Mouse (Mus musculus): ENCODE measurements around the gene Itprid2. TPM values are rescaled to one million over a fixed set of nuclear protein-coding genes. Genes with fewer than 3 reads are reported as not detected.

Gene Itprid2
- polyA plus RNA-seq, 1 experiment from 2014 or later: 4.9 TPM

DNA sequence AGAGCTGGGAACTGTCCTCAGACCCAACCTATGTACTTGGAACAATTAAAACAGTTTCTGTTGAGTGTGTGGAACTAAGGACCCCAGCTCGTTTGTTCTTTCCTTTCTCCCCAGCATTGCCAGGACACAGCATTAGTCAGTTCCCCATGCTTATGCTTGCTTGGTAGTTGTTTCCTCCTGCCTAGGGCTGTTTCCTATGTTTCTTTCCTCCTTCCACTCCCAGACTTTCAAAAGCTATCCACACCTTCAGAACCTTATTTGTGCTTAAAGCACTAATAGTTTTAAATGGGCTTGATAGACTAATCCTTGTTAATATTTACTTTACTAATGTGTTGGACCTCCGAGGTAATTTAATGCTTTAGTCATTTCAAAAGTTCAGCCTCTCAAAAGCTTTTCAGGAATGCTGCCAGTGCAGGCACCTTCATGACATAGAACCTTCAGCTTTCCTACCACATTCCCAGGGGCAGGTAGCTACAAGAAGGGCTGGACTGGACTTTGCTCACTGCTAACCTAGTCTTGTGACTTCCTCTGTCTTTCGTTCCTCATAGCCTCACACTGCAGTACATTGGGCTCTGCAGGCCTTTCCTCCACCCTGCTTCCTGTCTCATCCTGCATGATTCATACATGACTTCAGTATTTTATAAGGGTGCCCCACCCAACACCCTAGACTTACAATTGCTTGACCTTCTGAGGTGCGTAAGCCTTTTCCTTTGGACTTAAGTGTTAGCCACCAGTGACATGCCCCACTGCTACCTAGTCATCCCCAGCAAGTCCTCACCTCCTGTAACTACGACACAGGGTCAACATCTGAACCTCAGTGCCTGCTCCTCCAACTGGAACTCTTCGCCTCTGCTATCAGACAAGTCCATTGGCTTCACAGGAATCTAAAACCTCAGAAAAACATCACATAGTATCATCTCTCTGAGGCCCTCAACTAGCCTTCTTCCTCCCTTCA, 16.3 kb upstream of the Itprid2 start:
- H3K9me3 ChIP-seq: no peaks in the 10 kb centered on the region
- 80% methylated on average over 6 of the region's 6 CpGs for WGBS
- no peaks in the 10 kb centered on the region for H3K4me1 ChIP-seq
- no peaks in the 10 kb centered on the region for H3K36me3 ChIP-seq (replicated peaks)
- no peak overlapping the region for H3K4me2 ChIP-seq
- no peak overlapping the region for H3K4me3 ChIP-seq (replicated peaks)
- no peak overlapping the region for H3K27ac ChIP-seq
- H3K27me3 ChIP-seq: no peaks in the 10 kb centered on the region
- ATAC-seq (ENCODE audit: low FRiP score): no peak
- H3K9ac ChIP-seq: no peak overlapping the region

- no peak overlapping the region for H3K27ac ChIP-seq
- H3K27me3 ChIP-seq: no peaks in the 10 kb centered on the region
- no peak overlapping the region for H3K4me3 ChIP-seq (replicated peaks)
- no peak overlapping the region for H3K4me2 ChIP-seq
- ATAC-seq (ENCODE audit: low FRiP score): no peak
- H3K9me3 ChIP-seq: no peaks in the 10 kb centered on the region
- WGBS: 87% methylated on average over 4 of the region's 4 CpGs
- H3K36me3 ChIP-seq (replicated peaks): no peaks in the 10 kb centered on the region
- H3K4me1 ChIP-seq: no peaks in the 10 kb centered on the region
- H3K9ac ChIP-seq: no peak overlapping the region
Measured at GRCm38 (mm10) chr2:79623256-79623655, 11.9 kb upstream of the Itprid2 start.

GRCm38 (mm10) chr2:79627624-79628023, 7.5 kb upstream of the Itprid2 start:
- Histone ChIP-seq H3K4me2 (no peak overlapping the region), H3K27ac (no peak overlapping the region), H3K36me3 (replicated peaks) (no peaks in the 10 kb centered on the region), H3K4me3 (replicated peaks) (no peak overlapping the region), H3K27me3 (no peaks in the 10 kb centered on the region), H3K9me3 (no peaks in the 10 kb centered on the region), H3K4me1 (no peaks in the 10 kb centered on the region), H3K9ac (no peak overlapping the region)
- ATAC-seq (ENCODE audit: low FRiP score): no peak
- 79% methylated on average over 1 of the region's 1 CpGs for WGBS

DNA sequence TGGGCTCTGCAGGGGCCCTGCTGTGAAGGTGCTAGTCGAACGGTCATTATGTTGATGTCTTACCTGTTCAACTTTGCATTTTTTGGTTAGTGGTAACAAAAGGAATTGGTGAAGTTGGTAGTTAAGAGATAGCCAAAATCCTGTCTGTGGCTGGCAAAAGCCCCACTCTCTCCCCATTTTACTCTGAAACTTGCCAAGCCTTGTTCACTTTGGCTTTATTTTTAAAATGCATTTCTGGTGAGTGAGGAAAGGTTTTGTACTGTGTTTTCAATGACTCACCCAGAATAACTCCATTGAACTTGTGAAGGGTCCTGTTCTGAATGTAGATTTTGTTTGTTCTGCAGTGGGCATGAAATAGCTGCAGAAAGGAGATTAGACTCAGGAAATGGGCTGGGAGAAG, 4.9 kb upstream of the Itprid2 start:
- ATAC-seq (ENCODE audit: low FRiP score): no peak
- Histone ChIP-seq H3K27me3 (no peaks in the 10 kb centered on the region), H3K4me2 (no peak overlapping the region), H3K4me1 (no peaks in the 10 kb centered on the region), H3K27ac (no peak overlapping the region), H3K9me3 (no peaks in the 10 kb centered on the region), H3K4me3 (replicated peaks) (no peak overlapping the region), H3K36me3 (replicated peaks) (no peaks in the 10 kb centered on the region), H3K9ac (no peak overlapping the region)
- 56% methylated on average over 2 of the region's 2 CpGs for WGBS

DNA sequence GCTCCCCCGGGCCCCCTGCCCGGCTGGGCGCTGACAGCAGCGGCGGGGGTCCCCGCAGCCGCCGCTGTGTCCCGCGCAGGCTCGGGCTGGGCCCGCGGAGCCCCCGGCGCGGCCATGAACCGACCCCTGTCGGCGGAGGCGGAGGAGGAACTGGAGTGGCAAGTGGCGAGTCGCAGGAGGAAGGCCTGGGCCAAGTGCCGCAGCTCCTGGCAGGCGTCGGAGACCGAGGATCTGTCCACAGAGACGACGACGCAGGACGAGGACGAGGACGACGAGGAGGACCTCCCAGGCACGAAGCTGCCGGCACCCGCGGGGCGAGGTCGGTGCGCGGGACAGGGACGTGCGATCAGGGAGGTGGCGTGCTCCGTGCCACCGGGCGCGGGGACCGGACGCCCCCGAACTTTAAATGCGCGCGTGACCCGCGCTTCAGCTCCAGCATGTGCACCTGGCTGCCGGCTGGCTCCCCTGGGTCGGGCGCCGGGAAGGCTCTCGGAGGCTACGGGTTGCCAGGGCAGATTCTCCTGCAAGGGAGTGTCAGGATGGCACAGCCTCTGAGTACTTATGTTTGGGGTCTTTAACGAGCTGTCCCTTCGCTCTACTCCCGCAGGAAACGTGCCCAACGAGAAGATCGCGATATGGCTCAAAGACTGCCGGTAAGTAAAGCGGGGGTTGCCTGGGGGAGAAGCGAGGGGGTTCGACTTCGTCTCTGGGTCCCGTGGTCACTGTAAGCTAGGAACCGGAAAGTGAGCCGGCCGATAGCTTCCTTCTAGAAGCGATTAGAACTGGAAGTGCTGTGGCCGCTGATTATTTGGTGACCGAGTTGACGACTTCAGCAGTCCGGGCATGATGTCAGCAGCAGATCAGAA, 507 bp downstream of the Itprid2 start:
- peak overlapping the region; percentile 78 for H3K9ac ChIP-seq
- H3K27me3 ChIP-seq: no peaks in the 10 kb centered on the region
- peak overlapping the region; percentile 92 for H3K4me2 ChIP-seq
- H3K9me3 ChIP-seq: no peaks in the 10 kb centered on the region
- peak overlapping the region; percentile 77 for H3K4me3 ChIP-seq (replicated peaks)
- H3K27ac ChIP-seq: peak overlapping the region; percentile 42; the same call in 1 of the 2 replicates
- ATAC-seq (ENCODE audit: low FRiP score): peak; percentile 88
- peaks cover 12% of the 10 kb centered on the region for H3K4me1 ChIP-seq
- H3K36me3 ChIP-seq (replicated peaks): no peaks in the 10 kb centered on the region
- 0% methylated on average over 80 of the region's 83 CpGs for WGBS

- Histone ChIP-seq H3K9ac (no peak overlapping the region), H3K4me1 (peaks cover 12% of the 10 kb centered on the region), H3K4me2 (no peak overlapping the region), H3K4me3 (replicated peaks) (no peak overlapping the region), H3K9me3 (no peaks in the 10 kb centered on the region), H3K36me3 (replicated peaks) (0 out of 2 replicates have a peak, but pooled peaks cover 3% of the 10 kb centered on the region), H3K27ac (no peak overlapping the region), H3K27me3 (no peaks in the 10 kb centered on the region)
- no peak for ATAC-seq (ENCODE audit: low FRiP score)
- WGBS: 57% methylated on average over 4 of the region's 4 CpGs
Measured at GRCm38 (mm10) chr2:79638924-79639323, 3.8 kb downstream of the Itprid2 start.

GRCm38 (mm10) chr2:79646237-79646688, 11.1 kb downstream of the Itprid2 start:
- WGBS: 53% methylated on average over 4 of the region's 4 CpGs
- peak; percentile 17; the same call in 1 of the 2 replicates for ATAC-seq (ENCODE audit: low FRiP score)
- Histone ChIP-seq H3K4me3 (replicated peaks) (no peak overlapping the region), H3K4me2 (no peak overlapping the region), H3K9me3 (no peaks in the 10 kb centered on the region), H3K4me1 (no peaks in the 10 kb centered on the region), H3K27ac (no peak overlapping the region), H3K36me3 (replicated peaks) (peaks cover 14% of the 10 kb centered on the region), H3K27me3 (no peaks in the 10 kb centered on the region), H3K9ac (no peak overlapping the region)

GRCm38 (mm10) chr2:79647094-79647493, 11.9 kb downstream of the Itprid2 start:
- peaks cover 14% of the 10 kb centered on the region for H3K36me3 ChIP-seq (replicated peaks)
- H3K4me1 ChIP-seq: no peaks in the 10 kb centered on the region
- no peak overlapping the region for H3K4me3 ChIP-seq (replicated peaks)
- H3K9me3 ChIP-seq: no peaks in the 10 kb centered on the region
- H3K9ac ChIP-seq: no peak overlapping the region
- no peaks in the 10 kb centered on the region for H3K27me3 ChIP-seq
- H3K4me2 ChIP-seq: no peak overlapping the region
- 48% methylated on average over 4 of the region's 4 CpGs for WGBS
- no peak for ATAC-seq (ENCODE audit: low FRiP score)
- H3K27ac ChIP-seq: no peak overlapping the region

DNA sequence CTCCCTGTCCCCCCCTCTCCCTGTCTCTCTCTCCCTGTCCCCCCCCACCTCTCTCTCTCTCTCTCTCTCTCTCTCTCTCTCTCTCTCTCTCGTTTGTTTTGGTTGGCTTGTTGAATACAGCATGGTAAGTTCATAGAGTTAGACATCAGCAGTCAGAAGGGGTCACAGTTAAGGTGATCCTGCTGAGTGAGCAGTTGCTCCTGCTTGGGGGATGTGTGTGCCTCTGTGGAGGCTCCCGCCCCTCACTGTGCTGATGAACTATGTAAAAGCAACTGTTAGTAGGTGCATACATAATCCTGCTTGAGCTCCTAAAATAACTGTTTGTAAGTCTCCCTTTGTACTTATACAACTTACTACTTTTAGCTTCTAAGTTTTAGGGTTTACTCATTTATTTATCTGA, 12.6 kb downstream of the Itprid2 start:
- H3K27me3 ChIP-seq: no peaks in the 10 kb centered on the region
- no peak overlapping the region for H3K4me3 ChIP-seq (replicated peaks)
- H3K9me3 ChIP-seq: no peaks in the 10 kb centered on the region
- H3K4me1 ChIP-seq: no peaks in the 10 kb centered on the region
- no peak overlapping the region for H3K27ac ChIP-seq
- H3K4me2 ChIP-seq: no peak overlapping the region
- H3K36me3 ChIP-seq (replicated peaks): peaks cover 11% of the 10 kb centered on the region
- ATAC-seq (ENCODE audit: low FRiP score): no peak
- no peak overlapping the region for H3K9ac ChIP-seq
- WGBS: 48% methylated on average over 2 of the region's 2 CpGs

DNA sequence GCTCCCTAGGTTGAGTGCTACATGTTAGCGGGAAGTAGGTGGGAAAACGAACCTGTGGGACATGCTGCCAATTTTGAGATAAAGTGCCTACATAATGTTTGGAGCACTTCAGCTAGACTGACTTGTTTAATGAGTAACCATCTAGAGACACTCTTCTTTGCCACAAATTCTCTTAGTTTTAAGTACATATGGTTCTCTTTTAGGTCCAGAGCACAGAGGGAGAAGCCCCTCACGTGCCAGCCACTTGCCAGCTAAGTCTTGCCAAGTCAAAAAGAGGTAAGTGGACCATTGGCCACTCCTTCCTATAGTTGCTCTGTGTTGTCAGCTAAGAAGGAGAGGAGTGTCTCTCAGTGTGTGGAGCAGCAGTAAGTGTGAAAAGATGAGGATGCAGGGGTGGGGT, 16.0 kb downstream of the Itprid2 start:
- no peaks in the 10 kb centered on the region for H3K36me3 ChIP-seq (replicated peaks)
- no peaks in the 10 kb centered on the region for H3K27me3 ChIP-seq
- 90% methylated on average over 3 of the region's 3 CpGs for WGBS
- H3K9me3 ChIP-seq: no peaks in the 10 kb centered on the region
- no peak for ATAC-seq (ENCODE audit: low FRiP score)
- no peaks in the 10 kb centered on the region for H3K4me1 ChIP-seq
- no peak overlapping the region for H3K4me2 ChIP-seq
- no peak overlapping the region for H3K4me3 ChIP-seq (replicated peaks)
- no peak overlapping the region for H3K27ac ChIP-seq
- H3K9ac ChIP-seq: no peak overlapping the region

GRCm38 (mm10) chr2:79651701-79652100, 16.5 kb downstream of the Itprid2 start:
- Histone ChIP-seq H3K9ac (no peak overlapping the region), H3K4me2 (no peak overlapping the region), H3K36me3 (replicated peaks) (no peaks in the 10 kb centered on the region), H3K4me1 (no peaks in the 10 kb centered on the region), H3K27ac (no peak overlapping the region), H3K27me3 (no peaks in the 10 kb centered on the region), H3K9me3 (no peaks in the 10 kb centered on the region), H3K4me3 (replicated peaks) (no peak overlapping the region)
- no peak for ATAC-seq (ENCODE audit: low FRiP score)
- WGBS: 88% methylated on average over 3 of the region's 3 CpGs

DNA sequence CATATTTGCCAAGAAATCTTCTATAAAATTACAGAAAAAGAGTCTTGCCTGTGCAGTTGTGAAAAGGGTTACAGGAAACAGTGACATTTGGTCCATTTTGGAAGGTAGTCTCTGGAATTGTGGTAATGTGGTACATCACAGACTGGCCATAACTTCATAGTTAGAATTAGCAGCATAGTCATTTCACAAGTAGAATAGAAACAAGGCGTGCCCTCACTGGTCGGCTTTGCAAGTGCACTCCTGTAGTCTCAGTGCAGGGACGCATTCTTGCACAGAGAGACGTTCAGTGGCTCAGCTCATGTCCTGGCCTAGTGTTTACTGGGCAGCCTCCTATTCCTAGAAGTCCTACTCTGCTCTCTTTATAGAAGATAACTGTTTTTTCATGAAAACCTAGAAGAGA, 17.4 kb downstream of the Itprid2 start:
- no peak for ATAC-seq (ENCODE audit: low FRiP score)
- H3K9ac ChIP-seq: no peak overlapping the region
- H3K27me3 ChIP-seq: no peaks in the 10 kb centered on the region
- 89% methylated on average over 4 of the region's 4 CpGs for WGBS
- H3K4me1 ChIP-seq: no peaks in the 10 kb centered on the region
- H3K9me3 ChIP-seq: no peaks in the 10 kb centered on the region
- H3K36me3 ChIP-seq (replicated peaks): peaks cover 5% of the 10 kb centered on the region
- no peak overlapping the region for H3K4me3 ChIP-seq (replicated peaks)
- H3K27ac ChIP-seq: no peak overlapping the region
- H3K4me2 ChIP-seq: no peak overlapping the region

Measured in forebrain, embryonic 12.5 days (tissue).